Comparison of ENCODE assay signal across 1 mouse cellular context in the genomic region with DNA sequence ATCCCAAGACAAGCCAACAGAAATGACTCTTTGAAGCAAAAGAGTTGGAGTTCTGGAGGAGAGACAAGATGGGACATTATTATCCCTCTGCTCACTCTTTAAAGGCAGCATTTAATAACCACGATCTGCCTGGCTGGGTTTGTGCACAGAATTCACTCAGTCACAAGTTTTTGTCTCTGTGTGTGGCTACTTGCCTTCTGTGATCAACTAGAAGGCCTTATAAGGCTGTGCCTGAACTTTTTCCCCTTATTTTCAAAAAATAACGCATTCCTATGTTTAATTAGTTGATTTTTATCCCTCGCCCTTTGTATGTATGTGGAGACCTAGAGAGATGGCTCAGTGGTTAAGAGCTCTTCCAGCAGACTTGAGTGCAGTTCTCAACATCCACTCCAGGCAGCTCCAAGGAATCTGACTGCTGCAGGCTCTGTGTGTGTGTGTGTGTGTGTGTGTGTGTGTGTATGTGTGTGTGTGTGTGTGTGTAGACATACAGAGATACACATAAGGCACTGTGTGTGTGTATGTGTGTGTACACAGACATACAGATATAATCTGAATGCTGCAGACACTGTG.
TF ChIP-seq lines count a peak whose summit lies in the region.

No protein-coding gene starts in this region.

TF ChIP-seq in CH12.LX, 34 proteins besides CTCF, POLR2A, EP300 and RAD21:
- TF ChIP-seq MYC (IDR thresholded peaks at IDR 0.05; ENCODE audit: low read depth, low read length): no peak
- no peak for TF ChIP-seq MEF2A (IDR thresholded peaks at IDR 0.05; ENCODE audit: borderline replicate concordance, low read depth, low read length)
- no peak for TF ChIP-seq TCF12 (IDR thresholded peaks at IDR 0.05; ENCODE audit: low read depth, low read length)
- no peak for TF ChIP-seq BHLHE40 (IDR thresholded peaks at IDR 0.05; ENCODE audit: low read depth, low read length)
- no peak for TF ChIP-seq CHD2 (IDR thresholded peaks at IDR 0.05; ENCODE audit: low read length)
- TF ChIP-seq UBTF (IDR thresholded peaks at IDR 0.05; ENCODE audit: low read depth, low read length): no peak
